Mouse (Mus musculus): ENCODE results near the gene Zfp472.
"Not testable (repeated sequence)": the region's sequence is repeated elsewhere in the genome, so short reads cannot be mapped to it uniquely, and the experiment has no call there.

Zfp472 gene

DNA sequence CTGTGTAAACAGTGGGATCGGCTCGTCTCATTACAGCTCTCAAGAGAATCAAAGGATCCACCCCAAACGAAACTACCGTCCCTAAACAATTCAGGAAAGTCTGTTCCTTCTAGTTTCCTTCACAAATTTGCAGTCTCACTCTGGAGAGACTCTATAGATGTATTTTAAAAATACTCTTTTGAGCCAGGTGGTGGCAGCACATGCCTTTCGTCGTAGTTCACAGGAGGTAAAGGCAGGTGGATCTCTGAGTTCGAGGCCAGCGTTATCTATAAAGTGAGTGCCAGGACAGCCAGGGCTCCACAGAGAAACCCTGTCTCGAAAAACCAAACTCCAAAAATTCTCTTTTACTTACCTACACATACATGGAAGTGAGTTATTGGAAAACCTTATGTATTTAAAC lies 42.7 kb downstream of the Zfp472 start:
- DNase-seq (ENCODE audit: low read depth, low spot score): peak; percentile 42

GRCm38 (mm10) chr17:33020434-33020833 lies 54.8 kb downstream of the Zfp472 start:
- DNase-seq (ENCODE audit: low read depth, low spot score): not testable (repeated sequence)
